Mouse (Mus musculus) cerebellum, adult 2 months (tissue): ENCODE measurements around the gene Depp1. TPM values are rescaled to one million over a fixed set of nuclear protein-coding genes. Genes with fewer than 3 reads are reported as not detected.

Source experiments
- DNase-seq, 2 experiments: peaks; one replicate each; pipeline ENCODE4 v3.0.0; 2021
- H3K27ac ChIP-seq: fragments of 200-500 bp; 2 replicates; pipeline ENCODE4 v1.5.1; 2012; ENCODE audit warnings: low read length, control low read depth, inconsistent platforms; ENCODE audit not compliant: insufficient read depth
- H3K27me3 ChIP-seq: fragments of 200-500 bp; 2 replicates; pipeline ENCODE4 v1.6.1; 2012; ENCODE audit warnings: inconsistent platforms, mild to moderate bottlenecking, low read length, moderate library complexity; ENCODE audit not compliant: control insufficient read depth, insufficient read depth
- H3K4me1 ChIP-seq: fragments of 200-500 bp; 2 replicates; pipeline ENCODE4 v1.6.1; 2011; ENCODE audit warnings: low read length; ENCODE audit not compliant: control insufficient read depth, insufficient read depth
- H3K4me3 ChIP-seq: fragments of 200-500 bp; replicated peaks from 2 replicates; pipeline ENCODE3; 2011; ENCODE audit warnings: mild to moderate bottlenecking, low read depth, low read length, control low read depth; ENCODE audit not compliant: insufficient read depth
- CTCF ChIP-seq: fragments of 200-500 bp; IDR thresholded peaks from 2 replicates; pipeline ENCODE4 v1.5.1; 2011; ENCODE audit warnings: low read depth, mild to moderate bottlenecking, control low read depth, low read length, moderate library complexity, borderline replicate concordance; ENCODE audit not compliant: insufficient read depth
- POLR2A ChIP-seq: fragments of 200-500 bp; IDR thresholded peaks from 2 replicates; pipeline ENCODE4 v1.6.1; 2011; ENCODE audit warnings: low read length, control low read depth, borderline replicate concordance; ENCODE audit not compliant: insufficient read depth
- WGBS: fragments of 180-500 bp; shearing (Covaris S2); methylation state at CpG from one replicate; pipeline ENCODE4 v1.1.7; 2018; 5-methylcytosine and 5-hydroxymethylcytosine counted together
- polyA plus RNA-seq: library from polyadenylated mRNA; depleted of rRNA; stranded (reverse); fragments of >200 nt; gene quantifications from 2 replicates; pipeline ENCODE4 v1.2.3, GENCODE M21; 2012; rRNA removed

The Depp1 gene
- polyA plus RNA-seq, 1 experiment, result 1.00 TPM

DNA sequence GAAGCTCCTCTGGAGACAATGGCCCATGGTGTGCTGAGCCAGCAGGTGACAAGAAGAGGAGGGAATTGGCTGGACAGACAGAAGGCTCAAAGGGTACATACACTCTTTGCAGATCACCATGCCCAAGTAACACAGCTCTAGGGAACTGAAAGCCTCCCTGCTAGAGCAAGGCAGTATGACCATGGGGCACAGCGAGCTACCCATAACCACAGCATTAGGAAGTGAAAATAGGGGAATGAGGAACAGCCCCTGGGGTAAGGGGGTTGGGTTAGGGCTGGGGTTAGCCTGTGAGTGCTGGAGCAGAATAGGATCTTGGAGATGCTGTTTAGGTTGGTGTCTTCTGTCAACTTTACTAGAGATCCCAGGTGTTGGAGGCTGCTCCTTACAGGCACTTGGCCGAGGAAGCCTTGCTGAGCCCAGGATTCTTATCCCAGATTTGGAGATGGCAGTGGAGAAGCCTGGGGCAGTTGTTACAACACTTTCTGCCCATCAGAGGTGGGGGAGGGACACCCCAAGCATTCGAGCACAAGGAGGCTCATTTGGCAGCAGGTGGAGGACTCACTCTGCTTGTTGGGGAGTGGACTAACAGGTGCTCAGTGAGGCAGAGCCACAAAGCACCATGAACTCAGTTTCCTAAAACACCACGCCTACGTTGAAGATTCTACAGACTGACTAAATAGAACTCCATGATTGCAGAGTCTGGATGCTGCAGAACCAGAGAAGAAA lies 29.3 kb downstream of the Depp1 start:
- H3K27ac ChIP-seq, result no peak overlapping the region
- H3K4me3 ChIP-seq, result no peak overlapping the region
- no peaks in the 10 kb centered on the region for H3K27me3 ChIP-seq
- TF ChIP-seq CTCF (no peak), POLR2A (no peak)
- 79% methylated on average over 5 of the region's 5 CpGs for whole genome bisulfite sequencing
- DNase-seq, result no peak
- H3K4me1 ChIP-seq, result no peaks in the 10 kb centered on the region

DNA sequence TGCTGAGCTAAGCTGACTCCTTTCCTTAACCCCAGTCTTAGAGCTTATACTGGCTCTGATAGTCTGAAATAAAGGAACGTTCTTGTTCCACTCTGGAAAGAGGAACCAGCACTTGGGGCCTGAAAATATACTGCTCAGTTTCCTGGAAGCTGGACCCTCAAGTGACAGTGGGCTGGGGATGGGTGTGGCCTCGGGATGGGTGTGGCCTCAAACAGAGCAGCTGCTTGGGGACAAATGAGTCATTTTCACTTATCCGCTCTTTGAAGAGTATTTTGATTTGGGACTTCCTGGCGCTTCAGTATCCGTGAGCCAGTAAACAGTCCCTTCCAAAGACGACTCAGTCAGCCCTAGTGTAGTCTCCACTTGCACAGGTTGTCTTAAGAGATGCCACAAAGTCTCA lies 31.9 kb downstream of the Depp1 start:
- Histone ChIP-seq H3K27me3 (no peaks in the 10 kb centered on the region), H3K4me1 (no peaks in the 10 kb centered on the region), H3K27ac (no peak overlapping the region), H3K4me3 (no peak overlapping the region)
- no peak for DNase-seq
- 62% methylated on average over 6 of the region's 6 CpGs for WGBS
- TF ChIP-seq CTCF, result no peak
- TF ChIP-seq POLR2A, result no peak

DNA sequence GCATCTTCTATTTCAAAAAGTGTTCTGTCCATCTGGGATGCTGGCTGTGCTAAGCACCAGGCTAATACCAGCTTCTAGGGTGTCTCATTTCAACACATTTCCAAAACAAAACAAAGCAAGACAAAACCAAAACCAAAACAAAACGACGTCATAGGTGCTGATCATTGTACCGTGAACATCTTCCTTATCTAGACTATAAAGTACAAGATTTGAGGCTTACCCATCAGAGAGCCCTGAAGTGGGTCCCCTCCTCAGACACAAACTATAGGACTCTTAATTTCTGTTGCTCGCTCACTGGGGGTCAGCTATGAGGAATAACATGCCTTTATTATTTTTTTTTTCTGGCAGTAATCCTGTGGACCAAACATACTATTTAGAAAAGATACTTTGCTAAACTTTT lies 43.2 kb downstream of the Depp1 start:
- H3K4me1 ChIP-seq, result no peaks in the 10 kb centered on the region
- WGBS, result 86% methylated on average over 4 of the region's 4 CpGs
- DNase-seq, result no peak
- H3K27me3 ChIP-seq, result no peaks in the 10 kb centered on the region
- H3K27ac ChIP-seq, result no peak overlapping the region
- no peak for TF ChIP-seq POLR2A
- TF ChIP-seq CTCF, result no peak
- H3K4me3 ChIP-seq, result no peak overlapping the region

GRCm38 (mm10) chr6:116694346-116694745 lies 43.9 kb downstream of the Depp1 start:
- 60% methylated on average over 3 of the region's 3 CpGs for WGBS
- no peak overlapping the region for H3K27ac ChIP-seq
- DNase-seq, result no peak
- H3K27me3 ChIP-seq, result no peaks in the 10 kb centered on the region
- TF ChIP-seq POLR2A, result no peak
- TF ChIP-seq CTCF, result no peak
- no peaks in the 10 kb centered on the region for H3K4me1 ChIP-seq
- no peak overlapping the region for H3K4me3 ChIP-seq

- H3K4me1 ChIP-seq, result no peaks in the 10 kb centered on the region
- no peak for DNase-seq
- no peaks in the 10 kb centered on the region for H3K27me3 ChIP-seq
- H3K27ac ChIP-seq, result no peak overlapping the region
- no peak for TF ChIP-seq POLR2A
- peak; percentile 35; the same call in 1 of the 2 replicates for TF ChIP-seq CTCF
- H3K4me3 ChIP-seq, result no peak overlapping the region
- WGBS, result 47% methylated on average over 2 of the region's 2 CpGs
Measured at GRCm38 (mm10) chr6:116697413-116697812, 47.0 kb downstream of the Depp1 start.

DNA sequence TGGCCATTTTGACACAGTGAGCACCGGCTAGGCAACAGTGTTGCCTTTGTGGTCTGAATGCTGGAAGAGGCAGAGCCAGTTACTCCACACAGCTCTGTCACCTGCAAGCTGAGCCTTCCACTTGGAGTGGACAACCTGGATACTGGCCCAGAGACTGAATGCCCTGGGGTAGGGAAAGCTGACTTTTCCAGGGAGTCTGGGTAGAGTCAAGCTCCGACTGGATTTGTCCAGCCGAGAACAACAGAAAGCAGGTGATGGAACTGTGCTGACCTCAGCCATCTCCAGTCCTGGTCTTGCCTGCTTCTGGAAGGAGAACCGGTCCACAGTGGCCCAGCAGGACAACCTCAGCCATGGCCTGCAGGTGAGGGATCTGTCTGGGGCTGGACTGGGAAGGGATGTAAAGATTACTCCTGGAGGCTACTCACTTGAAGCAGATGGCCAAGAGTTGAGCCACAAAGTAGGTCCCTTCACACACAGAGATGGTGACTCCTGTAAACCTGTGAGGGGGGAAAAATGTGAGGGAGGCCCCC lies 47.6 kb downstream of the Depp1 start:
- 82% methylated on average over 4 of the region's 4 CpGs for WGBS
- Histone ChIP-seq H3K27me3 (no peaks in the 10 kb centered on the region), H3K4me1 (no peaks in the 10 kb centered on the region), H3K27ac (no peak overlapping the region), H3K4me3 (no peak overlapping the region)
- DNase-seq, result no peak
- TF ChIP-seq CTCF (no peak), POLR2A (no peak)

- H3K4me3 ChIP-seq, result no peak overlapping the region
- no peak for TF ChIP-seq POLR2A
- TF ChIP-seq CTCF, result no peak
- DNase-seq, result no peak
- H3K4me1 ChIP-seq, result no peaks in the 10 kb centered on the region
- H3K27me3 ChIP-seq, result no peaks in the 10 kb centered on the region
- H3K27ac ChIP-seq, result no peak overlapping the region
Measured at GRCm38 (mm10) chr6:116700821-116701220, 50.4 kb downstream of the Depp1 start.

Other genes starting within 250 kb of the Depp1 start
- 0.74 and 0.84 TPM in 2 replicates for gene Alox5, start 189.4 kb upstream of the Depp1 start, polyA plus RNA-seq
- not detected in 2 replicates for gene Olfr211, start 161.5 kb upstream of the Depp1 start, polyA plus RNA-seq
- gene Olfr212, start 144.1 kb upstream of the Depp1 start, polyA plus RNA-seq, result 0.03 TPM in 1 of 2 replicates, not detected in the other
- not detected in 2 replicates for gene Olfr213, start 112.2 kb upstream of the Depp1 start, polyA plus RNA-seq
- gene Gm5580, start 99.5 kb upstream of the Depp1 start, polyA plus RNA-seq, result 0.11 and 0.21 TPM in 2 replicates
- gene Olfr214, start 96.4 kb upstream of the Depp1 start, polyA plus RNA-seq, result not detected in 2 replicates
- gene Olfr215, start 66.4 kb upstream of the Depp1 start, polyA plus RNA-seq, result not detected in 2 replicates
- 32.4 and 34.2 TPM in 2 replicates for gene Zfp422, start 21.6 kb upstream of the Depp1 start, polyA plus RNA-seq
- 10.3 and 12.9 TPM in 2 replicates for gene Rassf4, start 23.3 kb downstream of the Depp1 start, polyA plus RNA-seq
- 0.77 and 1.5 TPM in 2 replicates for gene Tmem72, start 66.3 kb downstream of the Depp1 start, polyA plus RNA-seq